Mouse (Mus musculus) left cerebral cortex, postnatal 36 days (tissue): ENCODE measurements around the gene Gm136. TPM values are rescaled to one million over a fixed set of nuclear protein-coding genes. Genes with fewer than 3 reads are reported as not detected.

Source experiments
- DNase-seq, 2 experiments: peaks; one replicate each; pipeline ENCODE4 v3.0.0; 2021 to 2022; ENCODE audit warnings: low spot score in 2 of 2, mixed read lengths in 1 of 2
- intact Hi-C: fragments of 180-260 bp; cut with DNase I; formaldehyde crosslinking; loops from one replicate; pipeline ENCODE4 v1.15.1; 2025
- total RNA-seq, 2 experiments: library from RNA; stranded (reverse); gene quantifications; 2 replicates each; pipeline ENCODE4 v1.2.3; 2021

Gene Gm136
- total RNA-seq, 2 experiments from 2014 or later = not detected

DNA sequence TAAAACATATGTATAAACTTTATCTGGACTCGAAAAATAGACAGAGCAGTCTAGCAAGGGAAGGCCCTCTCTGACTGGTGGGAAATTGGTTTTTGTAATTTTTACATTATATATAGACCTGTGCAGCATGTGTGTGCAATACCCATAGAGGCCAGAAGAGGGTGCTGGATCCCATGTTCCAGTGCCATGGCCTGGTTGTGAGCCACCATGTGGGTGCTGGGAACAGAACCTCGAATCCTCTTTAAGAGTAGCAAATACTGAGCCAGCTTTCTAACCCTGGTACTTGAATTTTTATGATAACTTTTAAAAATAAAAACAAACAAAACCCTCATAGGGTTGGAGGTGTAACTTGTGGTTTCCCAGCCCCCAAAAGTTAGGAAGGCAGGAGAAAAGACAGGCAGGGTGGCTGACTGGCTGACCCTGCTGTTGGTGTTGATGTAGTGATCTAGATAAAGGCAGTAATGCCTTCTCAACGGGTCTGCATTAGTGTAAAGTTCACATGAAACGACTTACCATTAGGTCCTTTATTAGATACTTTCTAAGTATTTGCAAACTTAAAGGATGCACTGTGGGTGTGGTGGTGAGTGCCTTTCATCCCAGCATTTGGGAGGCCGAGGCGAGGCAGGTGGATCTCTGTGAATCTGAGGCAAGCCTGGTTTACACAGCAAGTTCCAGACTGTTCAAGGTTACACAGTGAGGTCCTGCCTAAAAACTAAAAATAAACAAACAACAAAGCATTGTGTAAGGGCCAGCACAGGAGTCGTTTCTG, 35.8 kb downstream of the Gm136 start:
- no peak for DNase-seq

DNA sequence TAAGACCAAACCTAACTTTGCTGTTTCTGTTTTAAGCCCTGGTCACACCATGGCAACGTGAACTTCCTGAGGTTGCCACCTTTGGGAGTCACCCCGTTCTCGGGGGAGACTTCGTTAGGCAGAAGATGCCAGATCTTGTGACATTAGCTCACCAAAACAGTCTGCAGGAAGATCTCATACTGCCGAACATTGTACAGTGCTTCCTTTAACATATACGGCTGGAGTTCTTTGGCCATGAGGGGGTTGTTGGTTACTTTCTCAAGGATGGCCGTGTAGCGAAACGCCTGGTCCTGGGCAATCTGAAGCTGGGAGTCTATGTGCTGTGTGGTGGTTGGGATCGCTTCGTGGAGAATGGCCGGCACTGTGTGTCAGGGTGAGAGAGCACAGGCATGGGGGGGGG, 36.6 kb downstream of the Gm136 start:
- DNase-seq = no peak
- intact Hi-C loops = no loop called here

More for the DNA sequence above, 35.8 kb downstream of the Gm136 start:
- intact Hi-C loops = no loop called here

DNA sequence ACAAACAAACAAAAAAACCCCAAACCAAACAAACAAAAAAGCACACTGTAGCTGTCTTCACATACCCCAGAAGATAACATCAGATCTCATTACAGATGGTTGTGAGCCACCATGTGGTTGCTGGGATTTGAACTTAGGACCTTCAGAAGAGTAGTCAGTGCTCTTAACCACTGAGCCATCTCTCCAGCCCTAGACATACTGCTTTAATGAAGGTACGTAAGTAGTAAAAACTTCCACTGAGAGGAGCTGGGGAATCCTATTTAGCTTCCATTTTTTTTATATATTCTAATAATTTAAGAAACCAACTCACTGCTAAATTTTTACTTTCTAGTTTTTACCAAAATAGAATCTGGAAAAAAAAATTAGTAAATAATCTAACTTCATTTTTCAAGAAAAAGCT, 41.0 kb downstream of the Gm136 start:
- DNase-seq = no peak
- intact Hi-C loops = no loop called here

DNA sequence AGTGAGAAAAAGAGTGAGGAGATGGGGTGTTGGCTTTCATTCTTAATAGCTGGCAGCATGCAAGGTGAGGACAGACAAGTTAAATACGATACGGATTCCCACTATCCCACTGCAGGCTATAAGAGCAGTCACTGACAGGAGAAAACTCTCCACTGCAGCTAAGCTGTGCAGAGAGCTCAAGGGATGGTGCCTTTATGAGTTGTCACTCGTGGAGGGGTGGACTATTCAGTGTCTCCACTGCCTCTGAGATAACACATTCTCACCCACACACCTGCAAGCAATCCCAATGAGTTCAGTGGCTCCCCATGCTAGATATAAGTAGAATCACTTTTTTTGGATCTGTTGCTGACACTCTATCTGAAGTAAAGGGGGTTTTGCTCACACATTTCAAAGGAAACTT, 47.9 kb downstream of the Gm136 start:
- intact Hi-C loops = no loop called here
- no peak for DNase-seq

DNA sequence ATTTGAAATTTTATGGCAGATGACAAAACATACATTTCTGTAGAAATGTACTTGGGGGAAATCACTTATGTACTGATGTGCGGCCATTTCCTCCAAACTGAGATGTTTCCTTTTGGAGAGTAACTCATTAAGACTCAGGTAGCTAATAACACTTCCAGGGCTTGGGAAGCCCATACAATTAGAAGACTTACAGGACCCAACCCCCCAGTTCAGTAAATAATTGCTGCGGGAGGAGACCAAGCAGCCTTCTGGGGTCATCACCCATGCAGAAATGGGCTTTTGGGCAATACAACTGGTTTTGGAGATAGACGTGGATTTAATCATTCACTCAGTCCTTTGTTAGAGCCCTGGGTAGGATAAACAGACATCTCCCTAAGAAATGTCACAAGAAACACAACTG, 48.8 kb downstream of the Gm136 start:
- intact Hi-C loops = no loop called here
- DNase-seq = no peak

DNA sequence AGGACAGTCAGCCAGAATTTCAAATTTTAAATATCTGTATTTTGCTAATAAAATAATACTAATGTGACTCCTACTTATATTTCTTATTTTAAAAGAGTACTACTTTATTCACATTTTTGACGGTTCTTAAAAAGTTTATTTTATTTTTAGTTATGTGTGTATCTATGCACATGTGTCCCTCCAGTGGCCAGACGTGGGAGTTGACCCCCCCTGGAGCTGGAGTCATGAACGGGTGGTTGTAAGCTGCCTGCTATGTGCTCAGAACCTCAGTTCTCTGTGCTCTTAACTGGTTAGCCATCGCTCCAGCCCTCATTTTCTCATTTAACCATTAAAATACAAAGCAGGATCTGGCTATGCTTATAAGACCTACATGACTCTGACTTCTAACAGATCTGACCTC, 53.0 kb downstream of the Gm136 start:
- no peak for DNase-seq
- intact Hi-C loops = no loop called here

DNA sequence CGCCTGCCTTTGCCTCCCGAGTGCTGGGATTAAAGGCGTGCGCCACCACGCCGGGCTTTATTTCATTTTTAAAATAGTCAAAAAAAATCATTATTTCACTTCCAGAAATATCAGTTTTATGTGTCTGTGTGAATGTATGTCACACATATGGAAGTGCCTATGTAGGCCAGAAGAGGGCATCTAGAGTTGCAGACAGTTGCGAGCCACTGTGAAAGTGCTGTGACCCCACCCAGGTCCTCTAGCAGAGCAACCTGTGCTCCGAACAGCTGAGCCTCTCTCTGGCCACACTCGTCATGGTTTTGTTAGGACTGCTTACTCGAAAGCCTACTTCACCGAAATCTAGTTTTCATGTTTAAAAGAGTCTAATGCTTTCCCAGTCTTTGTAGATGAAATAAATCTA, 53.8 kb downstream of the Gm136 start:
- no peak for DNase-seq
- intact Hi-C loops = no loop called here

DNA sequence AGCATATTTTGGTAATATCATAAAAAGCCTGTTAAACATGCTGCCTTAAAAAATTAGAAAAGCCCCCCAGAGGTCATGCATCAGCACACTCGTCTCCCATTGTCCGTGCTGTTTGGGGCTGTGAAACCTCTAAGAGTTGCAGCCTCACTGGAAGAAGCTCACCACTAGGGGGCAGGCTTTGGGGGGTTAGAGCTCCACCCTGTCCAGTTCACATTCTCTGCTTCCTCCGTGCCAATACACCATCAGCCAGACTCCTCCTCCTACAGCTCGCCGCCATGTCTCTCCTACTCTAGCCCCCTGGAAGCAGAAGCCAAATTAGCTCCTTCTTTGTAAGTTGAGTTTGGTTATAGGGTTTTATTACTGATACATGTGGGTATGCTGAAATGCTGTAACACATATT, 54.5 kb downstream of the Gm136 start:
- intact Hi-C loops = no loop called here
- no peak for DNase-seq

Other genes with a start within 250 kb of the Gm136 start
- gene Akirin2, start 205.3 kb downstream of the Gm136 start, total RNA-seq = 100 to 1,000 TPM; 105 TPM
- gene Orc3, start 141.3 kb downstream of the Gm136 start, total RNA-seq = 10 to 100 TPM; 36.7 to 46.9 TPM
- gene Rars2, start 141.3 kb downstream of the Gm136 start, total RNA-seq = 10 to 100 TPM; 22.7 to 25.3 TPM
- gene Slc35a1, start 68.8 kb downstream of the Gm136 start, total RNA-seq = 10 to 100 TPM; 20.8 to 26.3 TPM
- 1 to 10 TPM; 1.8 to 2.0 TPM for gene Cfap206, start 26.1 kb downstream of the Gm136 start, total RNA-seq
- 10 to 100 TPM; 18.1 to 22.9 TPM for gene Smim8, start 22.2 kb upstream of the Gm136 start, total RNA-seq
- 10 to 100 TPM; 24.0 to 29.4 TPM for gene Zfp292, start 126.7 kb upstream of the Gm136 start, total RNA-seq
- gene Cga, start 137.5 kb upstream of the Gm136 start, total RNA-seq = not detected